Comparison of ENCODE assay signal across 7 mouse cellular contexts in the genomic region with DNA sequence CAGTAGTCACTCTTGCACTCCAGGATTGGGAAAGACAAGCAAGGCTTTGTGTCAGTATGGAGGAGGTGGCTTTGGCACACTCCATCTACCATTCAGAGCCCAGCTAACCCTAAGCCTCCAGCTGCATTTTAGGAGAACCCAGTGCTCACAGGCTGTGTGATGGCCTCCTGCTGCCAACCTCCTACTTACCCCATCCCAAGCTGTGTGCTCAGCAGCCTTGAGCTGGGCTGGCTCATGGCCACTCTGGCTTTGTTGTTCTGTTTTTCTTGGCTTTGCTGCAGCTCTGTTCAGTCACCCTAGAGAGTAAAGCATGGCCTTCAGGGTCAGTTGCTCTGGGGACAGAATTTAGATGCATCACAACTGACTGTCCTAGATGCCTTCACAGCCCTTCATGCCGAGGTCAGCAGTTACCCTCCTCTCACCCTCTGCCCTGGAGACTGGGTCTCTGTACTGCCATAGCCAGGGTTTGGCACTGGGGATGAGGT. TPM values are rescaled to one million over a fixed set of nuclear protein-coding genes. Genes with fewer than 3 reads are reported as not detected.
DNase-seq lines count a peak whose midpoint lies in the region.

No protein-coding gene starts in this region.

- intact Hi-C loops in left cerebral cortex, postnatal 25 days (cut with DNase I), result loop anchor here (5.0 kb wide), 1 partner anchor 36 kb away; no protein-coding TSS in a partner anchor

- peak; percentile 20 for DNase-seq in urinary bladder, postnatal 14 days (ENCODE audit: low spot score)
- no peak for DNase-seq in urinary bladder, adult 2 months (ENCODE audit: low spot score)
- peak; percentile 25 to 38 for DNase-seq in cerebellum, postnatal 25 days
- peak; percentile 72 for DNase-seq in kidney, adult 18-20 months
- DNase-seq in left cerebral cortex, postnatal 25 days (ENCODE audit: low spot score in 2 of 2), result peak; percentile 56 to 78
- peak; percentile 56 for DNase-seq in right cerebral cortex, postnatal 25 days
- DNase-seq in embryo, embryonic 9.5 days (ENCODE audit: extremely low spot score), result no peak

RNA-seq across cellular contexts. Expression of gene Nat8f2, which starts 12.7 kb away (rescaled TPM):
- 0.03 and 0.09 TPM in 2 replicates for polyA plus RNA-seq in urinary bladder, adult 2 months (2012; rRNA removed)
- total RNA-seq in left cerebral cortex, postnatal 25 days (2021), result 1 to 10 TPM; 1.0 to 2.1 TPM

RNA-seq across cellular contexts. Expression of gene Nat8, which starts 24.4 kb away (rescaled TPM):
- 1.5 and 2.0 TPM in 2 replicates for polyA plus RNA-seq in urinary bladder, adult 2 months (2012; rRNA removed)
- 1 to 10 TPM; 2.6 to 3.5 TPM for total RNA-seq in left cerebral cortex, postnatal 25 days (2021)

RNA-seq across cellular contexts. Expression of gene Nat8f5, which starts 35.5 kb away (rescaled TPM):
- 1.3 and 1.4 TPM in 2 replicates for polyA plus RNA-seq in urinary bladder, adult 2 months (2012; rRNA removed)
- total RNA-seq in left cerebral cortex, postnatal 25 days (2021), result 1 to 10 TPM; 5.8 to 6.2 TPM

RNA-seq across cellular contexts. Expression of gene Nat8f6, which starts 35.5 kb away (rescaled TPM):
- polyA plus RNA-seq in urinary bladder, adult 2 months (2012; rRNA removed), result 1.2 TPM in 2 replicates
- 1 to 10 TPM; 2.1 to 2.6 TPM for total RNA-seq in left cerebral cortex, postnatal 25 days (2021)

RNA-seq across cellular contexts. Expression of gene Nat8f4, which starts 48.4 kb away (rescaled TPM):
- polyA plus RNA-seq in urinary bladder, adult 2 months (2012; rRNA removed), result 3.1 and 3.7 TPM in 2 replicates
- total RNA-seq in left cerebral cortex, postnatal 25 days (2021), result 1 to 10 TPM; 6.5 TPM

Comparison
In these comparisons a context has a peak if more than half of its experiments do, and no peak if none do; other contexts are left out.
1. DNase-seq: peak in urinary bladder, postnatal 14 days (single experiment), cerebellum, postnatal 25 days (2 of 2), kidney, adult 18-20 months (single experiment), left cerebral cortex, postnatal 25 days (2 of 2) and right cerebral cortex, postnatal 25 days (single experiment); none in urinary bladder, adult 2 months (single experiment) and embryo, embryonic 9.5 days (single experiment).